Mouse (Mus musculus) brain, embryonic 14.5 days (tissue): ENCODE data around the gene Gm21190.
"Not testable (repeated sequence)": the region's sequence is repeated elsewhere in the genome, so short reads cannot be mapped to it uniquely, and the experiment has no call there.

Source experiments
- CTCF ChIP-seq: fragments of 200-500 bp; IDR thresholded peaks from 2 replicates; pipeline ENCODE4 v1.5.1; 2012; ENCODE audit warnings: inconsistent platforms, mild to moderate bottlenecking, moderate library complexity, borderline replicate concordance; ENCODE audit not compliant: insufficient read depth, insufficient read length; ENCODE audit errors: extremely low read depth
- POLR2A ChIP-seq: fragments of 200-500 bp; IDR thresholded peaks from 2 replicates; pipeline ENCODE4 v1.6.1; 2012; ENCODE audit warnings: mild to moderate bottlenecking, inconsistent platforms, borderline replicate concordance; ENCODE audit not compliant: poor library complexity, insufficient read depth, insufficient read length, severe bottlenecking; ENCODE audit errors: extremely low read depth

DNA sequence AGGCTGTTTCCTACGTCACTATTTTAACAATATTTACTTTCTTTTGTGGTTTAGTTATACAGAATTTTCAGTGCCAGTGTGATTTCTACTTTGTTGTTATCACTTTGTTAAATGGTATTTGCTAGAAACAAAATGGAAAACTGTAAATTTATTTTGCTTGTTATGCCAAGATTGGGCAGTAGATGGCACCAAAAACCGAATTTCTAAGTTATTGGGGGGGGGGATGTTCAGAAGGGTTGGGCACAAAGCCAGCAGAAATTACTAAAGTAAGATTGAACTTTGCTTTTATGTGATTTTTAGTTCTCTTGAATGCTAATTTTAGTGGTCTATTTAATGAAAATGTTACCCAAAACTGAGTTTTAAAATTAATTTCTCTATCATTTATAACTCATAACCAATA, 44.4 kb downstream of the Gm21190 start:
- not testable (repeated sequence) for TF ChIP-seq CTCF, POLR2A
